Mouse (Mus musculus) adrenal gland (tissue): ENCODE measurements around the gene Manba.
"Not testable (repeated sequence)": the region's sequence is repeated elsewhere in the genome, so short reads cannot be mapped to it uniquely, and the experiment has no call there.

Experiments
- intact Hi-C: fragments of 180-260 bp; cut with DNase I; formaldehyde crosslinking; loops from one replicate; pipeline ENCODE4 v1.15.1; 2025

Gene Manba

DNA sequence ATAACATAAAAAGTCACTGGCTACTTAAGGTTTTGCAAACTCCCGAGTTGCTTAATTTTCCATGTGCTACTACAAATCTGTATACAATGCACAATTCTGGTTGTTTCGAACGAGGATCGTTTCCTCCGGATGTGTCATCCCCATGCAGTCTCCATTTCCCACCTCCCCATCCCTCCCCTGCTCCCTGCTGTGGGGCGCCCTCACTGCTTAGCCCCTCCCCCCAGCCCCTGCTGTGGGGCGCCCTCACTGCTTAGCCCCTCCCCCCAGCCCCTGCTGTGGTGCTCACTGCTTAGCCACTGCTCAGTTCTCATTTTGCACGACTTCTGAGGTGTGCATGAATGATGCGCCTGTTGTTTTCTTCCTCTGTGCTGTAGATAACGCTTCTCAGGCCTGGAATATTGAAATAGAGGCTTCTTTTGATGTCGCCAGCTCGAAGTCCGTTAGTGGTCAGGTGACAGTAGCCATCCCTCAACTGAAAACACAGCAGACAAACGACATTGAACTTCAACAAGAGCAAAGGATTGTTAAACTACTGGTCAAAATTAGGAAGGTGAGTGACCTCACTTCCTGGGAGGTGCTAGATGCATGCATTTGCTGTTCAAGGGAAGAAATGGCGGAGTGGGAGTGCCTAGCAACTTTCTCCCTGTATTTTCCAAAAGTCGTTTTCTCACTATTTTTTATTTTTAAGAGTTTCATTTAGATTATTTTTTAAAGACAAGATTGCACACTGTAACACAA lies 37.4 kb downstream of the Manba start:
- intact Hi-C loops = no loop called here

DNA sequence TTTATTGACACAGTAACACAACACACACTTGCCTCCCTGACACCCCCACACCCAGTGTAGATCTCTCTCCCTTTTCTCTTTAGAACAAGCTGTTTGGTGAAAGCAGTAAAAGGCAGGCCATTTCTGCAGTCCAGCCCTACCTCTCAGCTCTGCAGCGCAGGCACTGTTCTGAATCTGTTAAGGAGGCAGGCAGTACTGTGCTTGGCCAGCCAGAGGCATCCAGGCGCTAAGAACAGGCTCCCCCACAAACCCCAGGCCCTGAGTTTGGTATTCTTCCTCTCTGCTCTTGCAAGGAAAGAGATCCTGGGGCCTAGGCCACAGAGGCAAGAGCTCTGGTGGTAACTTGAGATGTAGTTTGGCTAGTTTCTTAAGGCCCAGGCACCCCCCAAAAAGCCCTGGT lies 39.5 kb downstream of the Manba start:
- intact Hi-C loops = not testable (repeated sequence)

GRCm38 (mm10) chr3:135529670-135530069 lies 44.3 kb downstream of the Manba start:
- intact Hi-C loops = no loop called here

DNA sequence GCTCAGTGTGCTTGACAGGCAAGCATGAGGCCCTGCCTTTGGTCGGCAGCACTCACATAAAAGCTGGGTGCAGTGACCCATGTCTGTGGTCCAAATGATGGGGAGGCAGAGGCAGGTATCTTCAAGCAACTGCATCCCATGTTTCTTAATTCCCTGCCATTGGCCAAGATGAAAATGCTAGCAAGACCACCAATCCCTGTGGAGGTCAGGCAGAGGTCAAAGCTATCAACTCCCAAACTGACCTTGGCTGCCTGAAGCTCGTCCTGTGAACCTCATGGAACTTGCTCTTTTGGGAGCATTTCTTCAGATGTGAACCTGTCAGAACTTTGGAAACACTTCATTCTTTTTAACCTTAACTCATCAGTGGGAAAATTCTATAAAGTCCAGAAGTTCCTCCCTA lies 46.4 kb downstream of the Manba start:
- intact Hi-C loops = no loop called here

DNA sequence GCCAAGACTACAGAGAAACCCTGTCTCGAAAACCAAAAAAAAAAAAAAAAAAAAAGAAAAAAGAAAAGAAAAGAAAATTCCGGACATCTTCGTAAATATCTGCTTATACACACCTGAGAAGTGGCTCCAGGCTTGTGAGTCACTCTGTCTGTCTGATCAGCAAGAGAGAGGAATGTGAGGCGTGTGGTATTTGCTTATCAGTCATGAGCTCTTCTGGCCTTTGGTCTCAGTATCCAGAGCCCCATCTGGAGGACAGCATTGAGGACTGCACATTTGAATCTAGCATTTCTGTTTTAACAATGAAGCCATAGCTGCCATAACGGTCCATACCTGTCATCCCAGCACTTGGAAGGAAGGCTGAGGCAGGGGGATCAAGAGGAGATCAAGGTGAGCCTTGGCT lies 48.7 kb downstream of the Manba start:
- intact Hi-C loops = no loop called here

DNA sequence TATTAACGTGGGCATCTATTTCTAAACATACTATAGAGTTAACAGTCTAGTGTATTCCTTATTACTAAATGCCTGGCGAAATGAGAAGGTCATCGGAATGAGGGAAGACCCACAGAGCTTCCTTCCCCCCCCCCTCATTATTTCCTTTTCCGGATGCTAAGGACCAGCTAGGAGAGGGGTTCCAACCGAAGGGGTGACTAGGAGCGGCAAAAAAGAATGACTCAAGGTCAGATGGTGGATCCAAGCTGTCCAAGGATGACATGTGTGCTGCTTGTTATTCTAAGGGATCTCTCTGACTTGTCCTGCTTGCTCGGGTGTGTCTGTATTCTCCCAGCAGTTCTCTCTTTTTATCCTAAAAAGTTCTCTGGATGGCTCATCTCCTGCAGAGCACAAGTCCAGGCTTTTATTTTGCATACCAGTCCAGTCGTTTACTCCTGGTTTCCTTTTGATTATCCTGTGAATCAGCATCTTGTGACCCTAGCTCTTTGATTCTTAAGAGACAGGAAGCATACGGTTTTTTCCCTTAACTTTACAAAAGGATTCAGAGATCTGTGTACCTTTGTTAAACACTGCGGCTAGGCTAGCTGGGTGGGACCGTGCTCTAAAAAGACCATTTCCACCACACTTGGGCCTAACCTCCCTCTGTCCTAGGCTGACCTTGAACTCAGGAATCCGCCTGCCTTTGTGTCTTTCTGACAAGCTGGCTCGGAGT lies 61.0 kb downstream of the Manba start:
- intact Hi-C loops = no loop called here

- intact Hi-C loops = no loop called here
Measured at GRCm38 (mm10) chr3:135547298-135547697, 61.9 kb downstream of the Manba start.

DNA sequence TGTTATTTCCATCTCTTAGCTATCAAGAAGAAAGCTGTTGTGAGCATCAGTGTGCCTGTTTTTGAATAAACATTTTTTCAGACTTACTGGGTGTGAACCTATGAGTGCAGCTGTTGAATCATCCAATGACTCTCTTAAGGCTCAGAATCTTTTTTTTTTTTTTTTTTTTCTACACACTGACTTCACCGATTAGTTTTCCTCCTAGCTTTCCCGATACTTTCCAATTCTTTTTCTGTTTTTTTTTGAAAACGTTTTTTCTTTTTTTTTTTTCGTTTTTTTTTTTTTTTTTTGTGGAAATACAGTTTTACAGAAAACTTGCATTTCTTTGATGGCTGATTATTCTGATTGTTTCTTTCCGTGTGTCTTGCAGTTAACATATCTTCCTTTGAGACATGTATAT lies 67.5 kb downstream of the Manba start:
- intact Hi-C loops = loop anchor here (10.0 kb wide), 1 partner anchor 162 kb away; no protein-coding TSS in a partner anchor

DNA sequence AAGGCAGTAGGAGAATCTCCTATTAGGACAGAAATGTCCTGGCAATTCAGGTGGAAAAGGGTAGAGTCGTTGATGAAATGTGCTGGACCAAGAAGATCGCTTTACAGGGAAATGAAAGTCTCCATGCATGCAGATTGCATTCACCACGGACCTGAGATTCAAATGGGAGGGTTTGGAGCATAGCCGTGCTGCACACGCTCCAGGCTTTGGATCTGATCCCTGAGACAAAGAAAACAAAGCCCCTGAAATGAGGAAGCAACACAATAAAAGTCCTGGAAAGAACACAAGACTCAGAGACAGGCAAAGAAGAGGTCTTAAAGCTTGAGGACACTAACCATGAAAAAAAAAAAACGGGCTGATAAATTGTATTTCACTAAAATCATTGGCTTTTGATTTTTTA lies 69.8 kb downstream of the Manba start:
- intact Hi-C loops = loop anchor here (5.0 to 10.0 kb wide), 2 partner anchors 37 to 160 kb away; no protein-coding TSS in a partner anchor

DNA sequence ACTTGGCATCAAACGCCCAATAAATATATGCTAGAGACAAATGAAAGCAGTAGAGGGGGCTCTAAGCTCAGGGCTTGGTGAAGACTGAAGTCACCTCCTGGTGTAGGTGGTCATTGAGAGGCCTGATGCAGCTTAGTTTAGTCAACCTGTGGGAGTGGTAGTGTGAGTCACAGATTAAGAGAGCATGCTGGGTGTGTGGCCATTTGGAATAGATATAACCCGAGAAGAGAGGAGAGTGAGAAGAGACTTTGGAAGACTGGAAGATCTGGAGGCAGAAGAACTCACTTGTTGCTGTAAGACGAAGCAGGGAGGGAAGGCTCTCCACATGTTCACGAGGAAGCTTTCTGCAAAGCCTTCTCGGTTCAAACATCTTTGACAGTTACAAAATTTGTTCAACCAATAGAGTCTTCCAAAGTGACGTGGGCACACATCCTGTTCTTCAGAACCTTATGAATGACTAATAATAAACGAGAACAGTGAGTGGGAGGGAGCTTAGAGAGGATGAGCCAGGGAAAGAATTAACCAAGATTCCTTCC lies 70.7 kb downstream of the Manba start:
- intact Hi-C loops = loop anchor here (5.0 to 10.0 kb wide), 2 partner anchors 36 to 159 kb away; no protein-coding TSS in a partner anchor

- intact Hi-C loops = loop anchor here (5.0 to 10.0 kb wide), 2 partner anchors 35 to 158 kb away; no protein-coding TSS in a partner anchor
Measured at GRCm38 (mm10) chr3:135556851-135557662, 71.6 kb downstream of the Manba start.

DNA sequence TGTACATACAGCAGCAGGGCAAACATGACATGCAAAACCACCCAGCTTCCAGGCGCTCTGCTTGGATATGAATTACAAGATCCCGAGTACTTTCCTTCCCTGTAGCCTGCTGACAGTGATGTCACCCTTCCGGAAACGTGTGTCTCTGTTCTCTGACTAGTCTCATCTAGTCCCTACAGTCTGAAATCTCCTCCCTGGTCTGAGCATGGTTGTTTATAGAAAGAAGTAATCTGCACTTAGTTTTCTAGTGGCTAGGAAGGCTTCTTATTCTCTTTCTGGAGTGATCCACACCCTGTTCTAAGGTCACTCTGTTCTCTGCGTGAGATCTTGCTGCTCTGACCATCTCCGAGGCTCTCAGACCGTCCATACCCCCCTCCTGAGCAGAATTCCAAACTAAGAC lies 76.6 kb downstream of the Manba start:
- intact Hi-C loops = no loop called here

- intact Hi-C loops = no loop called here
Measured at GRCm38 (mm10) chr3:135563163-135563689, 77.8 kb downstream of the Manba start.

DNA sequence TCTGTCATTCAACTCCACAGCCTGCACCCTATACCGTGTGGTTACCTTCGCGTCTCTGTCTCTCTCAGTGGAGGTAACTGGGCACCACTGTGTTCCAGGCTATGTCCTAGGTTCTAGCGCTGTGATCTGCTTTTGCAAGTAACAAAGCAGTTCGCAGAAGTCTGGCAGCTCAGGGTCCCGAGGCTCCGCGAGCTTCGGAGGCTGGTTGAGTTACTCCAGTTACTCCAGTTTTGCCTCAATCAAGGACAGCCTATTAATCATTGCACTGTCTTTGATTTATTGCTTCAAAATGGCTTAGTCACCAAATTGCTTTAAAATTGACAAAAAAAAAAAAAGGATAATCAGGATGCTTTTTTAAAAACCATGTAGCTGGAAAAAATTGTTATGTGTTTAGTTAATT lies 79.3 kb downstream of the Manba start:
- intact Hi-C loops = no loop called here

GRCm38 (mm10) chr3:135565306-135565705 lies 79.9 kb downstream of the Manba start:
- intact Hi-C loops = no loop called here

DNA sequence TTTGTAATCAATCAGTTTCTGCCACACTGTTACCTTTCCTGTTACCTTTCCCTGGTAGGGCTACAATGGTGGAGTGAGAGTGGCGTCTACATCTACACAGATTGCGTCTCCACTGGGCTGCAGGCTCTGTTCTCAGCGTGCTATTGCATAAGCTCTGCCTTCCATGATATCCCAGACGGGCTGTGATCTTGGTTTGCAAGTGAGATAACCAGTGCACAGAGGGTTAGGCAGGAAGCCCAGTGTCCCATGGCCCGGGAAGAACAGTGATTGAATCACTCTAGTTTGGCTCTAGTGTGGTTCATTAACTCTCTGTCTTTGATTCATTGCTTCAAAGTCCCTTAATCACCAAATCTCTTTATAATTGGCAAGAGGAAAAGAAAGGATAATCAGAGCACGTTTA lies 82.5 kb downstream of the Manba start:
- intact Hi-C loops = no loop called here

DNA sequence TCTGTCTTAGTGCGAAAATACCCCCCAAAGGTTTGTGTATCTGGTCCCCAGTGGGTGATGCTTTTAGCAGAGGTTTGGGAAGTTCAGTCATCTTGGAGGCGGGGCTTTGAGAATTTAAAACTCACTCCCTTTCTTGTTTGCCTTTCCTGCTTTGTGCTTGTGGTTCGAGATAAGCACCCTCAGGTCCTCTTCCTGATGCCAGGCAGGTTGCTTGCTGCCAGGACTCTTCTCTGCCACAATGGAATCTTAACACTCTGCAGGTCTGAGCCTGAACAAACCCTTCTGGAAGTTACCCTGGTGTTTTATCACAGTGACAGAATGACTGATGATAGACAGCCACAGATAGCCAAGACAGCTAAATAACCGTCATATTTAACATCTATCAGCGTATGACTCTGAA lies 83.2 kb downstream of the Manba start:
- intact Hi-C loops = no loop called here

DNA sequence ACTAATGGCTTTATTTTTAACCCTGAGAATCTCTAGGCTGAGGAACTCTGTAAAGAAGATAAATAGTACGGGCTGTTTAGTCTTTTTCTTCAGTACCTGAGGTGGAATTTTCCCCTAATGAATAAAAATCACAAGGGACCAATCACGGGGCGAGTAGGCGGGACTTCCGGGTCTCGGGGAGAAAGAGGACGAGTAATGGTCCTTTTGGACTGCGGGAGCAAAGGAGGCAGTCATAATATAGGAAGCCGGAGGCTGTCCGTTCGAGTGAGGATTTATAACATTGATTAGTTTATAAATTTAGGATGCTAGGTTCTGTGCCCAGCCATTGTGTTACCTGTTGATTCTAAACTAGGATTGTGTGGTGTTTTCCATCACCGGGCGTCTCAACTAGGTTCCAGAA lies 86.1 kb downstream of the Manba start:
- intact Hi-C loops = no loop called here

GRCm38 (mm10) chr3:135573051-135573450 lies 87.6 kb downstream of the Manba start:
- intact Hi-C loops = no loop called here

GRCm38 (mm10) chr3:135575126-135575525 lies 89.7 kb downstream of the Manba start:
- intact Hi-C loops = no loop called here

GRCm38 (mm10) chr3:135578588-135579140 lies 93.3 kb downstream of the Manba start:
- intact Hi-C loops = no loop called here
